Mouse (Mus musculus) bone marrow macrophage, adult 2 months (primary cell): Measurements from ENCODE around the gene Tbc1d2b.

ENCODE experiments used
- CTCF ChIP-seq: IDR thresholded peaks from 2 replicates; pipeline ENCODE4 v1.5.1; 2012; ENCODE audit warnings: low read depth, mild to moderate bottlenecking, low read length, moderate library complexity
- POLR2A ChIP-seq: IDR thresholded peaks from 2 replicates; pipeline ENCODE4 v1.6.1; 2012; ENCODE audit warnings: mild to moderate bottlenecking, low read depth, low read length, borderline replicate concordance

DNA sequence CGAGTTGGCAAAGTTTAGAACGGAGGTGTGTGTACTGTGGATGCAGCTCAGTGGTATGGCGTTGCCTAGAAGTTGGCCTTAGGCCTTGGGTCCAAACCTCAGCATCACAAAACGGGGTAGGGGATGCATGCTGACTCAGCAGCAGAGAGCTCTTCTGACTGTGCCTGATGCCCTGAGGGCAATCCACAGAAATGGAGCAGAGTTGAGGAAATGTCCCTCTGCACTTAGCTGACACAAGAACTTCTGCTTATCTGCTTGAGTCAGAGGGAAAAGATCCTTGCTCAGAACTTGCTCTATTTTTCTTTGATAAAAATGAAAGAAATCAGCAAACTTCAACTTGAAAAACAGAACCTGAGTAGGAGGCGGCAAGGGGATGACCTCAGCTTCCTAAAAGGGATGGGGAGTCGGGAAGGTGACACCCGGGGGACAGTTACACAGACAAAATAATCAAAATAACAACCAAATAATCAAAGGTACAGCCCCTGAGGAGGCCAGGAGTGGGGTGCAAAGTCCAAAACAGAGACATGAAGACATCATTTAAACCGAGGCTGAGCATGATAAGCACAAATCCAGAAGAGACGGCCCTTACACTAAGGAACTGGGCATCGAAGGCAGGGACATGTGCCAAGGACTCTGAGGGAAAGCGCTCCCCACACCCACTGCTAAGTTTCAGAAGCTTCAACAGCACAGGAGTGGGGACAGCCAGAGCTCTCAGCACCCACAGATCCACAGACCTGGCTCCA lies 54.2 kb downstream of the Tbc1d2b start:
- TF ChIP-seq CTCF, result no peak
- TF ChIP-seq POLR2A, result no peak
